Mouse (Mus musculus) lung, adult 2 months (tissue): ENCODE data around the gene Per1.

Source experiments
- CTCF ChIP-seq: fragments of 200-500 bp; IDR thresholded peaks from 2 replicates; pipeline ENCODE4 v1.5.1; 2011; ENCODE audit warnings: mild to moderate bottlenecking, low read length, control low read depth; ENCODE audit not compliant: insufficient read depth
- POLR2A ChIP-seq: fragments of 200-500 bp; IDR thresholded peaks from 2 replicates; pipeline ENCODE4 v1.6.1; 2011; ENCODE audit warnings: low read depth, mild to moderate bottlenecking, control low read depth, low read length, borderline replicate concordance; ENCODE audit errors: extremely low read depth

GRCm38 (mm10) chr11:69135361-69135760 lies 40.3 kb downstream of the Per1 start:
- no peak for TF ChIP-seq POLR2A
- no peak for TF ChIP-seq CTCF
